In the genomic region with DNA sequence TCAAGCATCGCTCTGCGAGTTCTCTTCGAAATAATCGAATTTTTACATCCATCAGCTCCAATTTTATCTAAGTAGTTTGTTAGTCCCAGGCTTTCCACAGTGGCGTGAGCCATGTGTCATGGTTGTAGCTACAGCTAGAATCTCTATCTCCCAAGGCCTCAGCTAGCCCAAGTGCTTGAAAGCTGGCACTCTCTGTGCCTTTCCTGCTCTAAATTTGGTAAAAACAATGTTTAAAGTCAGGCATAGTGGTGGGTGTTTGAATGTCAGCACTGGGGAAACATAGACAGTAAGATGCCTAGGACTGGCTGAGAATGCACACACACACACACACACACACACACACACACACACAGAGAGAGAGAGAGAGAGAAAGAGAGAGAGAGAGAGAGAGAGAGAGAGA, we compare ENCODE assay signal across 34 mouse cellular contexts. TPM values are rescaled to one million over a fixed set of nuclear protein-coding genes. Genes with fewer than 3 reads are reported as not detected.
"Had no signal": no experiment of that assay in that cellular context is flagged by ENCODE, and none has a peak within 500 bp of the region (broad histone marks: within the 10 kb centered on the region; RNA-seq: fewer than 3 reads in every experiment).

No protein-coding gene starts in this region.

- H3K36me3 ChIP-seq: heart, embryonic 10.5 days; heart, embryonic 12.5 days; heart, embryonic 13.5 days; heart, embryonic 15.5 days; hindbrain, embryonic 10.5 days; hindbrain, embryonic 12.5 days; hindbrain, embryonic 13.5 days; hindbrain, embryonic 15.5 days; intestine, embryonic 15.5 days; kidney, embryonic 15.5 days had no signal

- H3K4me2 ChIP-seq: heart, embryonic 11.5 days; heart, embryonic 12.5 days; heart, embryonic 13.5 days; heart, embryonic 15.5 days; hindbrain, embryonic 12.5 days; hindbrain, embryonic 13.5 days; hindbrain, embryonic 14.5 days; hindbrain, embryonic 15.5 days; intestine, embryonic 15.5 days; kidney, embryonic 15.5 days had no signal

- H3K9me3 ChIP-seq: heart, embryonic 10.5 days; heart, embryonic 12.5 days; heart, embryonic 13.5 days; heart, embryonic 15.5 days; hindbrain, embryonic 10.5 days; hindbrain, embryonic 12.5 days; hindbrain, embryonic 13.5 days; hindbrain, embryonic 15.5 days; intestine, embryonic 15.5 days; kidney, embryonic 15.5 days had no signal

- H3K27ac ChIP-seq: heart, embryonic 10.5 days; heart, embryonic 13.5 days; heart, embryonic 15.5 days; hindbrain, embryonic 10.5 days; hindbrain, embryonic 12.5 days; hindbrain, embryonic 13.5 days; hindbrain, embryonic 14.5 days; hindbrain, embryonic 15.5 days; hindbrain, postnatal 0 days; intestine, embryonic 15.5 days; kidney, embryonic 15.5 days; kidney, postnatal 0 days; layer of hippocampus, adult 2 months; left cerebral cortex, adult 2 months had no signal

- H3K4me1 ChIP-seq: heart, embryonic 15.5 days; hindbrain, embryonic 10.5 days; hindbrain, embryonic 13.5 days; intestine, embryonic 15.5 days; kidney, embryonic 15.5 days had no signal

- H3K27me3 ChIP-seq: heart, embryonic 12.5 days; heart, embryonic 13.5 days; heart, embryonic 15.5 days; hindbrain, embryonic 12.5 days; hindbrain, embryonic 13.5 days; hindbrain, embryonic 15.5 days; intestine, embryonic 15.5 days; kidney, embryonic 15.5 days had no signal

- H3K4me3 ChIP-seq: heart, embryonic 10.5 days; heart, embryonic 12.5 days; heart, embryonic 13.5 days; heart, embryonic 15.5 days; hindbrain, embryonic 10.5 days; hindbrain, embryonic 12.5 days; hindbrain, embryonic 13.5 days; hindbrain, embryonic 15.5 days; intestine, embryonic 15.5 days; kidney, embryonic 15.5 days; layer of hippocampus, adult 2 months; left cerebral cortex, adult 2 months had no signal

- ATAC-seq: hindbrain, embryonic 16.5 days; hindbrain, postnatal 0 days; inflammation-experienced regulatory T-cells, adult 6 months; intestine, embryonic 15.5 days; intestine, postnatal 0 days had no signal

- H3K9ac ChIP-seq: heart, embryonic 12.5 days; heart, embryonic 13.5 days; heart, embryonic 15.5 days; hindbrain, embryonic 12.5 days; hindbrain, embryonic 13.5 days; hindbrain, embryonic 14.5 days; hindbrain, embryonic 15.5 days; intestine, embryonic 15.5 days; kidney, embryonic 15.5 days had no signal

- DNase-seq: heart, postnatal 10 days; heart, postnatal 14 days; heart, postnatal 36 days; heart, postnatal 4 days; kidney, adult 11 months; kidney, adult 18-20 months; kidney, adult 2 months; kidney, adult 8-10 months; kidney, postnatal 10 days; kidney, postnatal 14 days; kidney, postnatal 25 days; kidney, postnatal 36 days; kidney, postnatal 4 days; layer of hippocampus, adult 9-11 months; layer of hippocampus, postnatal 36 days had no signal

RNA-seq across cellular contexts. Expression of a gene that starts 40.7 kb away (rescaled TPM):
- polyA plus RNA-seq: inflammation-experienced regulatory T-cells, adult 6 months had no signal
